Mouse (Mus musculus) forebrain, embryonic 15.5 days (tissue): Measurements from ENCODE around the gene Lsm2. TPM values are rescaled to one million over a fixed set of nuclear protein-coding genes. Genes with fewer than 3 reads are reported as not detected.
"Not testable (repeated sequence)": the region's sequence is repeated elsewhere in the genome, so short reads cannot be mapped to it uniquely, and the experiment has no call there.

Experiments used
- ATAC-seq: fragments of 200-750 bp; cut with Nextera tagmentation; replicated peaks from 2 replicates; pipeline ENCODE4 v1.8.0; 2017; ENCODE audit warnings: mild to moderate bottlenecking, moderate TSS enrichment, moderate library complexity
- H3K27ac ChIP-seq: fragments of 300-500 bp; sonication (generic); replicated peaks from 2 replicates; pipeline ENCODE4 v1.5.1; 2015; ENCODE audit warnings: mild to moderate bottlenecking, inconsistent platforms
- H3K27me3 ChIP-seq: fragments of 300-500 bp; sonication (generic); 2 replicates; pipeline ENCODE4 v1.6.1; 2015; ENCODE audit warnings: inconsistent platforms
- H3K36me3 ChIP-seq: fragments of 300-500 bp; sonication (generic); 2 replicates; pipeline ENCODE4 v1.6.1; 2015; ENCODE audit warnings: mild to moderate bottlenecking, inconsistent platforms
- H3K4me1 ChIP-seq: fragments of 300-500 bp; sonication (generic); 2 replicates; pipeline ENCODE4 v1.6.1; 2015; ENCODE audit warnings: inconsistent platforms
- H3K4me2 ChIP-seq: fragments of 300-500 bp; sonication (generic); replicated peaks from 2 replicates; pipeline ENCODE4 v1.6.1; 2015; ENCODE audit warnings: mild to moderate bottlenecking, inconsistent platforms
- H3K4me3 ChIP-seq: fragments of 300-500 bp; sonication (generic); 2 replicates; pipeline ENCODE4 v1.5.1; 2015; ENCODE audit warnings: mild to moderate bottlenecking, inconsistent platforms
- H3K9ac ChIP-seq: fragments of 300-500 bp; sonication (generic); replicated peaks from 2 replicates; pipeline ENCODE4 v1.6.1; 2015; ENCODE audit warnings: mild to moderate bottlenecking, inconsistent platforms
- H3K9me3 ChIP-seq: fragments of 300-500 bp; sonication (generic); 2 replicates; pipeline ENCODE4 v1.6.1; 2016; ENCODE audit warnings: inconsistent platforms
- WGBS: fragments of 180-500 bp; shearing (Covaris S2); methylation state at CpG from one replicate; pipeline ENCODE4 v1.1.7; 2015; ENCODE audit warnings: mixed read lengths; 5-methylcytosine and 5-hydroxymethylcytosine counted together
- polyA plus RNA-seq: library from polyadenylated mRNA; unstranded; fragments of >200 nt; fragmentation: Nextera tagmentation; extraction: Ambion mirVana; gene quantifications from 2 replicates; pipeline ENCODE4 v1.2.1, GENCODE M21; 2015

Lsm2 gene
- polyA plus RNA-seq, 1 experiment from 2014 or later, result 132 TPM

- 33% methylated on average over 4 of the region's 4 CpGs for WGBS
- Histone ChIP-seq H3K27ac (0 out of 2 replicates have a peak overlapping the region, but pooled peaks have one; percentile 11), H3K4me2 (no peak overlapping the region), H3K4me1 (peaks cover 20% of the 10 kb centered on the region), H3K27me3 (no peaks in the 10 kb centered on the region), H3K4me3 (0 out of 2 replicates have a peak overlapping the region, but pooled peaks have one; percentile 1), H3K9ac (no peak overlapping the region), H3K36me3 (peaks cover 15% of the 10 kb centered on the region), H3K9me3 (no peaks in the 10 kb centered on the region)
- ATAC-seq, result 0 out of 2 replicates have a peak, but pooled peaks have one; percentile 4
Measured at GRCm38 (mm10) chr17:34949553-34949969, 32.1 kb upstream of the Lsm2 start.

GRCm38 (mm10) chr17:34950514-34951455 is 30.9 kb upstream of the Lsm2 start:
- Histone ChIP-seq H3K4me2 (peak overlapping the region; percentile 91), H3K27ac (peak overlapping the region; percentile 89), H3K4me1 (peaks cover 20% of the 10 kb centered on the region), H3K9ac (peak overlapping the region; percentile 96), H3K36me3 (peaks cover 15% of the 10 kb centered on the region), H3K9me3 (no peaks in the 10 kb centered on the region), H3K27me3 (peaks cover 11% of the 10 kb centered on the region), H3K4me3 (peak overlapping the region; percentile 84)
- WGBS, result 20% methylated on average over 10 of the region's 10 CpGs
- no peak for ATAC-seq

- Histone ChIP-seq H3K27ac (peak overlapping the region; percentile 89), H3K4me3 (peak overlapping the region; percentile 84), H3K27me3 (peaks cover 16% of the 10 kb centered on the region), H3K4me2 (peak overlapping the region; percentile 91), H3K9me3 (no peaks in the 10 kb centered on the region), H3K4me1 (peaks cover 20% of the 10 kb centered on the region), H3K36me3 (peaks cover 15% of the 10 kb centered on the region), H3K9ac (peak overlapping the region; percentile 96)
- WGBS, result under 1% methylated on average over 29 of the region's 29 CpGs
- peak; percentile 63 for ATAC-seq
Measured at GRCm38 (mm10) chr17:34951636-34952377, 29.9 kb upstream of the Lsm2 start.

- peak overlapping the region; percentile 91 for H3K4me2 ChIP-seq
- 1% methylated on average over 23 of the region's 23 CpGs for WGBS
- peak; percentile 83 for ATAC-seq
Measured at GRCm38 (mm10) chr17:34952378-34953040, 29.2 kb upstream of the Lsm2 start.

GRCm38 (mm10) chr17:34953258-34953657 is 28.4 kb upstream of the Lsm2 start:
- Histone ChIP-seq H3K27me3 (peaks cover 16% of the 10 kb centered on the region), H3K27ac (peak overlapping the region; percentile 89; the same call in 1 of the 2 replicates), H3K36me3 (peaks cover 15% of the 10 kb centered on the region), H3K4me2 (no peak overlapping the region), H3K9me3 (no peaks in the 10 kb centered on the region), H3K4me1 (peaks cover 20% of the 10 kb centered on the region), H3K9ac (no peak overlapping the region), H3K4me3 (no peak overlapping the region)
- WGBS, result 88% methylated on average over 3 of the region's 3 CpGs
- no peak for ATAC-seq

More at GRCm38 (mm10) chr17:34952378-34953040, 29.2 kb upstream of the Lsm2 start:
- H3K27me3 ChIP-seq, result peaks cover 16% of the 10 kb centered on the region
- peaks cover 15% of the 10 kb centered on the region for H3K36me3 ChIP-seq
- peak overlapping the region; percentile 96 for H3K9ac ChIP-seq
- H3K9me3 ChIP-seq, result no peaks in the 10 kb centered on the region
- peak overlapping the region; percentile 89 for H3K27ac ChIP-seq
- peak overlapping the region; percentile 84 for H3K4me3 ChIP-seq
- peaks cover 20% of the 10 kb centered on the region for H3K4me1 ChIP-seq

- ATAC-seq, result no peak
- Histone ChIP-seq H3K4me2 (no peak overlapping the region), H3K9me3 (no peaks in the 10 kb centered on the region), H3K27me3 (peaks cover 16% of the 10 kb centered on the region), H3K9ac (no peak overlapping the region), H3K4me1 (peaks cover 20% of the 10 kb centered on the region), H3K27ac (no peak overlapping the region), H3K4me3 (no peak overlapping the region), H3K36me3 (peaks cover 15% of the 10 kb centered on the region)
- 82% methylated on average over 4 of the region's 4 CpGs for WGBS
Measured at GRCm38 (mm10) chr17:34953904-34954303, 27.8 kb upstream of the Lsm2 start.

GRCm38 (mm10) chr17:34954831-34955230 is 26.8 kb upstream of the Lsm2 start:
- no peak overlapping the region for H3K4me2 ChIP-seq
- no peak for ATAC-seq
- no peak overlapping the region for H3K27ac ChIP-seq
- no peak overlapping the region for H3K9ac ChIP-seq
- H3K36me3 ChIP-seq, result peaks cover 9% of the 10 kb centered on the region
- H3K4me1 ChIP-seq, result peaks cover 21% of the 10 kb centered on the region
- peaks cover 16% of the 10 kb centered on the region for H3K27me3 ChIP-seq
- no peaks in the 10 kb centered on the region for H3K9me3 ChIP-seq
- H3K4me3 ChIP-seq, result no peak overlapping the region
- WGBS, result 77% methylated on average over 4 of the region's 4 CpGs

GRCm38 (mm10) chr17:34955884-34956283 is 25.8 kb upstream of the Lsm2 start:
- 84% methylated on average over 3 of the region's 3 CpGs for WGBS
- Histone ChIP-seq H3K4me2 (no peak overlapping the region), H3K4me1 (peaks cover 12% of the 10 kb centered on the region), H3K36me3 (no peaks in the 10 kb centered on the region), H3K27ac (no peak overlapping the region), H3K27me3 (peaks cover 23% of the 10 kb centered on the region), H3K9me3 (no peaks in the 10 kb centered on the region), H3K4me3 (no peak overlapping the region), H3K9ac (no peak overlapping the region)
- ATAC-seq, result no peak

- Histone ChIP-seq H3K36me3 (no peaks in the 10 kb centered on the region), H3K4me2 (no peak overlapping the region), H3K4me3 (no peak overlapping the region), H3K9ac (no peak overlapping the region), H3K9me3 (no peaks in the 10 kb centered on the region), H3K27me3 (peaks cover 23% of the 10 kb centered on the region), H3K27ac (no peak overlapping the region), H3K4me1 (peaks cover 7% of the 10 kb centered on the region)
- ATAC-seq, result no peak
- WGBS, result 43% methylated on average over 1 of the region's 1 CpGs
Measured at GRCm38 (mm10) chr17:34956340-34956739, 25.3 kb upstream of the Lsm2 start.

GRCm38 (mm10) chr17:34957291-34957690 is 24.4 kb upstream of the Lsm2 start:
- not testable (repeated sequence) for H3K4me3 ChIP-seq, H3K36me3 ChIP-seq, H3K4me2 ChIP-seq, H3K27ac ChIP-seq, H3K9ac ChIP-seq, ATAC-seq, H3K4me1 ChIP-seq, H3K9me3 ChIP-seq
- peaks cover 23% of the 10 kb centered on the region for H3K27me3 ChIP-seq
- 19% methylated on average over 36 of the region's 40 CpGs for WGBS

- H3K4me2 ChIP-seq, H3K4me3 ChIP-seq, H3K27ac ChIP-seq, H3K9ac ChIP-seq, H3K36me3 ChIP-seq, ATAC-seq, H3K4me1 ChIP-seq, H3K9me3 ChIP-seq: not testable (repeated sequence)
- peaks cover 25% of the 10 kb centered on the region for H3K27me3 ChIP-seq
- 32% methylated on average over 28 of the region's 40 CpGs for WGBS
Measured at GRCm38 (mm10) chr17:34957966-34958365, 23.7 kb upstream of the Lsm2 start.
